Mouse (Mus musculus) embryonic facial prominence, embryonic 11.5 days (tissue): Measurements from ENCODE around the gene Xxylt1. TPM values are rescaled to one million over a fixed set of nuclear protein-coding genes. Genes with fewer than 3 reads are reported as not detected.

ENCODE experiments used
- ATAC-seq: fragments of 200-750 bp; cut with Nextera tagmentation; replicated peaks from 2 replicates; pipeline ENCODE4 v1.8.0; 2017; ENCODE audit warnings: low read depth; ENCODE audit not compliant: insufficient number of reproducible peaks, low FRiP score, low TSS enrichment
- DNase-seq: peaks from one replicate; pipeline ENCODE4 v3.0.0-alpha.2; 2015; ENCODE audit warnings: low spot score
- H3K27ac ChIP-seq: fragments of 300-500 bp; sonication (generic); replicated peaks from 2 replicates; pipeline ENCODE4 v1.5.1; 2014; ENCODE audit warnings: mild to moderate bottlenecking, low read depth, low read length, control low read depth
- H3K27me3 ChIP-seq: fragments of 300-500 bp; sonication (generic); 2 replicates; pipeline ENCODE4 v1.6.1; 2014; ENCODE audit warnings: mild to moderate bottlenecking, low read length, moderate library complexity, mixed read lengths; ENCODE audit not compliant: control insufficient read depth, insufficient read depth
- H3K36me3 ChIP-seq: fragments of 300-500 bp; sonication (generic); replicated peaks from 2 replicates; pipeline ENCODE4 v1.6.1; 2014; ENCODE audit warnings: low read depth, mild to moderate bottlenecking, low read length, moderate library complexity, mixed read lengths; ENCODE audit not compliant: control insufficient read depth, insufficient read depth
- H3K4me1 ChIP-seq: fragments of 300-500 bp; sonication (generic); 2 replicates; pipeline ENCODE4 v1.6.1; 2014; ENCODE audit warnings: low read length, mixed read lengths; ENCODE audit not compliant: control insufficient read depth, insufficient read depth
- H3K4me2 ChIP-seq: fragments of 300-500 bp; sonication (generic); 2 replicates; pipeline ENCODE4 v1.6.1; 2014; ENCODE audit warnings: low read depth, mild to moderate bottlenecking, control low read depth, low read length, moderate library complexity
- H3K4me3 ChIP-seq: fragments of 300-500 bp; sonication (generic); 2 replicates; pipeline ENCODE4 v1.5.1; 2014; ENCODE audit warnings: low read depth, low read length, control low read depth
- H3K9ac ChIP-seq: fragments of 300-500 bp; sonication (generic); replicated peaks from 2 replicates; pipeline ENCODE4 v1.6.1; 2014; ENCODE audit warnings: mild to moderate bottlenecking, control low read depth, low read length
- H3K9me3 ChIP-seq: fragments of 300-500 bp; sonication (generic); replicated peaks from 2 replicates; pipeline ENCODE4 v1.6.1; 2016; ENCODE audit warnings: mild to moderate bottlenecking, low read length, inconsistent platforms, mixed read lengths; ENCODE audit not compliant: control insufficient read depth
- WGBS: fragments of 180-500 bp; shearing (Covaris S2); extraction: QIAGEN DNeasy Blood & Tissue Kit; methylation state at CpG from one replicate; pipeline ENCODE4 v1.1.7; 2014; 5-methylcytosine and 5-hydroxymethylcytosine counted together
- polyA plus RNA-seq: library from polyadenylated mRNA; unstranded; fragments of >200 nt; fragmentation: Nextera tagmentation; extraction: Ambion mirVana; gene quantifications from 2 replicates; pipeline ENCODE4 v1.2.1, GENCODE M21; 2014

Gene Xxylt1
- polyA plus RNA-seq, 1 experiment from 2014 or later = 16.3 TPM

- no peaks in the 10 kb centered on the region for H3K9me3 ChIP-seq
- no peak overlapping the region for H3K4me3 ChIP-seq
- ATAC-seq (no peak), DNase-seq (no peak)
- no peak overlapping the region for H3K9ac ChIP-seq
- 92% methylated on average over 10 of the region's 10 CpGs for WGBS
- no peak overlapping the region for H3K4me2 ChIP-seq
- H3K27me3 ChIP-seq = no peaks in the 10 kb centered on the region
- no peaks in the 10 kb centered on the region for H3K36me3 ChIP-seq
- no peak overlapping the region for H3K27ac ChIP-seq
- H3K4me1 ChIP-seq = no peaks in the 10 kb centered on the region
Measured at GRCm38 (mm10) chr16:31017687-31018413, 63.4 kb downstream of the Xxylt1 start.

GRCm38 (mm10) chr16:31016669-31017068, 64.6 kb downstream of the Xxylt1 start:
- WGBS = 83% methylated on average over 2 of the region's 2 CpGs

DNA sequence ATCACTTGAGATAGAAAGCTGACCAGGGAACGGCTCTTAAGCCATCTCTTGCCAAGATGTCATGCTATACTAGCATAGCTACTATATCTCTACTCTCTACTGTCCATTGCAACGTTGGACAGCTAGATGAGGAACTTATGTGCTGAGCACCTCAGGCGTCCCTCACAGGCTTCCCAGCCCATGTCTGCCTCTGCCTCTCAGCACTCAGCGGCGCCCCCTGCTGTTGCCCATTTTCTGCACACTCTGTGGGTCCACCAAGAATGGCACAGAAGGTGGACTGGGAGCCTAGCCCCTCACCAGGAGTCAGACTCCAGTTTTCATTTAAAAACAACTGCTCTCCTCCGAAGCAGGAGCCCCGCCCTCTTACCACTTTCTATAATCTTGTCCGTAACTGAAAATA, 65.1 kb downstream of the Xxylt1 start:
- Histone ChIP-seq H3K36me3 (no peaks in the 10 kb centered on the region), H3K4me3 (no peak overlapping the region), H3K4me1 (no peaks in the 10 kb centered on the region), H3K27ac (no peak overlapping the region), H3K9me3 (no peaks in the 10 kb centered on the region), H3K4me2 (no peak overlapping the region), H3K9ac (no peak overlapping the region), H3K27me3 (no peaks in the 10 kb centered on the region)
- 73% methylated on average over 8 of the region's 8 CpGs for WGBS
- ATAC-seq (no peak), DNase-seq (no peak)

More at GRCm38 (mm10) chr16:31016669-31017068, 64.6 kb downstream of the Xxylt1 start:
- no peaks in the 10 kb centered on the region for H3K27me3 ChIP-seq
- ATAC-seq = no peak
- no peaks in the 10 kb centered on the region for H3K36me3 ChIP-seq
- no peak overlapping the region for H3K4me3 ChIP-seq
- no peak overlapping the region for H3K9ac ChIP-seq
- no peaks in the 10 kb centered on the region for H3K9me3 ChIP-seq
- DNase-seq = no peak
- H3K4me1 ChIP-seq = no peaks in the 10 kb centered on the region
- no peak overlapping the region for H3K4me2 ChIP-seq
- H3K27ac ChIP-seq = no peak overlapping the region

DNA sequence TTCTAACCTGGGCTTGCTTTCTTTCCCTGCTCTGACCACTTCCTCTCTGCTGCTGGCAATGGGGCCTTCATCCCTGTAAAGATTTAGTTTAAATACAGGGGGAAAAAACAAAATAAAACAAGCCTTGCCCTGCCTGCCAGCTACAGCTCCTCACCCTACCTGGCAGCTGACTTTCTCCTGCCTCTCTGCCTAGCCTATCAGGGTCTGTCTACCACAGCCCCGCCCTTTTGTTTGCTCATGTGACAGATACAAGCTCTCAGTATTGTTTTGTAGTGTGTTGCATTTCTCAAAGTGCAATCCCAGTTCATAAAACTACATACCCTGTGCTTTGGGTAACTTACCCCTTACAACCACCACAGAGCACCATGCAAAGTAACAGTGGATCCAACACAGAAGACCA, 66.0 kb downstream of the Xxylt1 start:
- Histone ChIP-seq H3K36me3 (no peaks in the 10 kb centered on the region), H3K9me3 (no peaks in the 10 kb centered on the region), H3K4me1 (no peaks in the 10 kb centered on the region), H3K4me3 (no peak overlapping the region), H3K27ac (no peak overlapping the region), H3K9ac (no peak overlapping the region), H3K4me2 (no peak overlapping the region), H3K27me3 (no peaks in the 10 kb centered on the region)
- WGBS = 100% methylated on average over 1 of the region's 1 CpGs
- ATAC-seq (no peak), DNase-seq (no peak)

GRCm38 (mm10) chr16:31012236-31012635, 69.0 kb downstream of the Xxylt1 start:
- no peaks in the 10 kb centered on the region for H3K4me1 ChIP-seq
- H3K9me3 ChIP-seq = no peaks in the 10 kb centered on the region
- H3K9ac ChIP-seq = no peak overlapping the region
- no peaks in the 10 kb centered on the region for H3K27me3 ChIP-seq
- no peak overlapping the region for H3K4me2 ChIP-seq
- no peaks in the 10 kb centered on the region for H3K36me3 ChIP-seq
- H3K4me3 ChIP-seq = no peak overlapping the region
- WGBS = 85% methylated on average over 10 of the region's 10 CpGs
- no peak overlapping the region for H3K27ac ChIP-seq
- no peak for DNase-seq
- no peak for ATAC-seq

DNA sequence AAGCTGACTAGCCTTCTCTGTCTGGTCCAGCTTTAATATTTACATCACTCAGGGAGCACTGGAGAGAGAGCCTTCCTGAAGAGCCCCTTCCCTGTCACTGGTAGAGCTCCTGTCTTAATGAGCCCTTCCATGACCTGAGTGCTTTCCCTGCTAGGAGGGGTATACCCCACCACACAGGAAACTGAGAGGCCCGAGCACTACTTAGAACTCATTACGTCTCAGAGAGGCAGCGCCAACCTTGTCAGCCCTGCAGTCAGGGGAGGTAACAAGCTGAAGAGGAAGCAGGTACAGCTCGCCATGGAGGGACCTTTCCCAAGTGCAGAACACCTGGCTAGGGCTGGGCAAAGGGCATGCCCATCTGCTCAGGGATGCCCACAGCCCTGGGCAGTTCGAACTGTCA, 70.8 kb downstream of the Xxylt1 start:
- 78% methylated on average over 5 of the region's 5 CpGs for WGBS
- Histone ChIP-seq H3K27me3 (no peaks in the 10 kb centered on the region), H3K4me3 (no peak overlapping the region), H3K9ac (no peak overlapping the region), H3K27ac (no peak overlapping the region), H3K4me1 (no peaks in the 10 kb centered on the region), H3K9me3 (no peaks in the 10 kb centered on the region), H3K4me2 (no peak overlapping the region), H3K36me3 (no peaks in the 10 kb centered on the region)
- no peak for ATAC-seq
- no peak for DNase-seq

DNA sequence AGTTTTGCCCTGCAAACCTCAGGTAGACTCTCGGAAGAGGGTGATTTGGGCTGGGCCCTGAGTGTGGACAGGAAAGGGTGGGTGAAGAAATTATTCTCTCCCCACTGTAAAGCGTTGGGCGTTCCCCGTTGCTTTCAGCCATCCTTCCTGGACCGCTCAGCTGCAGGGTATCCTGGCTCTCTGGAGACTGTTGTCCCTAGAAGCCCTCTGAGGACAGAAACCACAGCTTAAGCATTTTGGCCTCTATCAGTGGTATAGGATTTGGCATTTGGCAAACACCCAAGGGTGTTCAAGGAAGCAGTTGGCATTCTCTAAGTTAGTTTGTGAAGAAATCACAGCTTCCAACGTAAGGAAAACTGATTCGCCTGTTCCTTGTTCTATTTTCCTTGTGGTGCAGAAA, 72.9 kb downstream of the Xxylt1 start:
- no peak overlapping the region for H3K27ac ChIP-seq
- no peaks in the 10 kb centered on the region for H3K27me3 ChIP-seq
- no peak for ATAC-seq
- H3K9me3 ChIP-seq = no peaks in the 10 kb centered on the region
- no peaks in the 10 kb centered on the region for H3K4me1 ChIP-seq
- no peaks in the 10 kb centered on the region for H3K36me3 ChIP-seq
- 86% methylated on average over 7 of the region's 7 CpGs for whole genome bisulfite sequencing
- H3K4me3 ChIP-seq = no peak overlapping the region
- H3K9ac ChIP-seq = no peak overlapping the region
- H3K4me2 ChIP-seq = no peak overlapping the region
- no peak for DNase-seq

DNA sequence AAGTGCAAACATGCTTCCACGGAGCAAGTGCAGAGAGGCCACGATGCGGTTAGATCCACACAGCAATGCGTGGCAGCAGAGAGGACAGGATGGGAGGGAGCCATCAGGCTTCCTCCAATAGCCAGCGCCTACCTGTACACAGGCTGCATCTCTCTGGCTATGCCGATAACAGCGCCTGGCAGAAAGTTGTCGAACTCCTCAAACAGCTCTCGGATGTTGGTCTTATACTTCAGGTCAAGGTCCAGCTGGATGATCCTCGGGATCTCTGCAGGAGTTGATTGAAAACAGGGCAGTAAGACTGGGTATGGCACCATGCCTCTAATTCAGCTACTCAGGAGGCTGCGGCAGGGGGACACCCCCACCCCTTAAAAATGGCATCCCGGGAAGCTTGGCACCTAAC, 73.7 kb downstream of the Xxylt1 start:
- no peak for ATAC-seq
- WGBS = 93% methylated on average over 12 of the region's 12 CpGs
- H3K4me1 ChIP-seq = no peaks in the 10 kb centered on the region
- no peak overlapping the region for H3K4me2 ChIP-seq
- H3K36me3 ChIP-seq = no peaks in the 10 kb centered on the region
- H3K9me3 ChIP-seq = no peaks in the 10 kb centered on the region
- DNase-seq = no peak
- no peak overlapping the region for H3K4me3 ChIP-seq
- H3K27me3 ChIP-seq = no peaks in the 10 kb centered on the region
- H3K9ac ChIP-seq = no peak overlapping the region
- H3K27ac ChIP-seq = no peak overlapping the region
